Mouse (Mus musculus): ENCODE results near the gene Rpusd4.

DNA sequence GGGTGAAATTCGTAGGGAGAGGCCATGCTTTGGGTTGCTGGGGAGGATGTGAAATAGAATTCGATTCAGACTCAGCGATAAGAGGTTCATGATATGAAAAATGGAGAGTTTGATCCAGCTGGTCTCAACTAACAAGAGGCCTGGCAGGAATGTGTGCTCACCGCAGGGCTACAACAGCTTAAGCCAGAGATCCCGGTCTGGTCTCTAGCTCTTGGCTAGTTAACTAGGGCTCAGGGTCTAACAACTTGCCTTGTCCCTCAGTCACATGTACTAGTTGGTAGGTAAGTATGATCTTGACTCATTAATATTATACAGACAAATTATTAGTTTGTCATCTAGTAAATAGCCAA, 15.2 kb downstream of the Rpusd4 start:
- TF ChIP-seq TAL1 (IDR thresholded peaks at IDR 0.05; ENCODE audit: low read length) (no peak), GATA1 (IDR thresholded peaks at IDR 0.05; ENCODE audit: low read length) (no peak)
